Comparison of ENCODE assay signal across 8 mouse cellular contexts in genomic region chr17:83545756-83546742, GRCm38 (mm10). TPM values are rescaled to one million over a fixed set of nuclear protein-coding genes. Genes with fewer than 3 reads are reported as not detected.
DNase-seq lines count a peak whose midpoint lies in the region; ATAC-seq and TF ChIP-seq lines count a peak whose summit lies in the region.

No protein-coding gene starts in this region.

- peak overlapping the region; percentile 32 for H3K4me3 ChIP-seq in bone marrow, adult 2 months (replicated peaks; ENCODE audit: control insufficient read depth, low read depth, low read length)
- peak overlapping the region; percentile 55 for H3K4me3 ChIP-seq in heart, embryonic 13.5 days
- H3K4me3 ChIP-seq in liver, embryonic 12.5 days = peak overlapping the region; percentile 50

- H3K4me1 ChIP-seq in bone marrow, adult 2 months (ENCODE audit: control insufficient read depth, insufficient read depth, low read length) = no peaks in the 10 kb centered on the region
- peaks cover 15% of the 10 kb centered on the region for H3K4me1 ChIP-seq in heart, embryonic 13.5 days
- H3K4me1 ChIP-seq in liver, embryonic 12.5 days = peaks cover 20% of the 10 kb centered on the region

- no peak for TF ChIP-seq POLR2A in bone marrow, adult 2 months (IDR thresholded peaks at IDR 0.05; ENCODE audit: borderline replicate concordance, control insufficient read depth, low read depth, low read length)

- no peak overlapping the region for H3K27ac ChIP-seq in bone marrow, adult 2 months (ENCODE audit: control insufficient read depth, insufficient read depth, low read depth, low read length, poor library complexity)
- H3K27ac ChIP-seq in heart, embryonic 13.5 days (replicated peaks) = no peak overlapping the region
- no peak overlapping the region for H3K27ac ChIP-seq in liver, embryonic 12.5 days

- H3K4me2 ChIP-seq in heart, embryonic 13.5 days = peak overlapping the region; percentile 72
- H3K4me2 ChIP-seq in liver, embryonic 12.5 days = peak overlapping the region; percentile 64

- H3K27me3 ChIP-seq in heart, embryonic 13.5 days (replicated peaks) = peaks cover 59% of the 10 kb centered on the region
- peaks cover 51% of the 10 kb centered on the region for H3K27me3 ChIP-seq in liver, embryonic 12.5 days (replicated peaks)

- intact Hi-C loops in left cerebral cortex, postnatal 4 days (cut with DNase I) = no loop called here

- no peaks in the 10 kb centered on the region for H3K36me3 ChIP-seq in heart, embryonic 13.5 days
- H3K36me3 ChIP-seq in liver, embryonic 12.5 days = no peaks in the 10 kb centered on the region

- peak overlapping the region; percentile 69 for H3K9ac ChIP-seq in heart, embryonic 13.5 days
- H3K9ac ChIP-seq in liver, embryonic 12.5 days = peak overlapping the region; percentile 43

- no peak for TF ChIP-seq CTCF in bone marrow, adult 2 months (IDR thresholded peaks at IDR 0.05; ENCODE audit: control insufficient read depth, insufficient read depth, low read length)

- H3K9me3 ChIP-seq in heart, embryonic 13.5 days = no peaks in the 10 kb centered on the region
- H3K9me3 ChIP-seq in liver, embryonic 12.5 days (replicated peaks) = no peaks in the 10 kb centered on the region

- 47% methylated on average over 35 of the region's 35 CpGs for WGBS in bone marrow, adult 2 months
- WGBS in heart, embryonic 13.5 days = 7% methylated on average over 35 of the region's 35 CpGs
- WGBS in liver, embryonic 12.5 days (ENCODE audit: insufficient replicate concordance) = 21% methylated on average over 35 of the region's 35 CpGs

- no peak for ATAC-seq in heart, embryonic 13.5 days (ENCODE audit: extremely low read depth, insufficient number of reproducible peaks, low FRiP score, low TSS enrichment)
- no peak for ATAC-seq in liver, embryonic 12.5 days
- ATAC-seq in granulocyte monocyte progenitor cell, adult 5-6 weeks (replicated peaks; ENCODE audit: poor library complexity, severe bottlenecking) = no peak

- peak; percentile 46 for DNase-seq in left cerebral cortex, postnatal 4 days
- no peak for DNase-seq in left cerebral cortex, adult 11 months (ENCODE audit: low spot score)
- peak; percentile 67 for DNase-seq in retina, postnatal 7 days (ENCODE audit: low read depth, low spot score)
- no peak for DNase-seq in gastrocnemius, postnatal 10 days

RNA-seq across cellular contexts. Expression of gene Cox7a2l, which starts 28.9 kb away (rescaled TPM):
- 100 to 1,000 TPM; 158 TPM for total RNA-seq in left cerebral cortex, postnatal 4 days (2021)
- polyA plus RNA-seq in bone marrow, adult 2 months (2011; ENCODE audit: insufficient read depth, insufficient read length, low replicate concordance, missing spikeins) = 169 and 259 TPM in 2 replicates
- polyA plus RNA-seq in heart, embryonic 13.5 days (2015; fragmentation: Nextera tagmentation; extraction: Ambion mirVana) = 181 and 206 TPM in 2 replicates
- 87.2 and 90.9 TPM in 2 replicates for polyA plus RNA-seq in liver, embryonic 12.5 days (2016; fragmentation: Nextera tagmentation; extraction: Ambion mirVana)
- total RNA-seq in granulocyte monocyte progenitor cell, adult 5-6 weeks (2014; fragmentation: Nextera tagmentation) = 206 and 241 TPM in 2 replicates
- total RNA-seq in granulocyte monocyte progenitor cell, adult 5-6 weeks (2017) = 194 and 229 TPM in 2 replicates
- total RNA-seq in gastrocnemius, postnatal 10 days (2021) = 100 to 1,000 TPM; 140 TPM

Comparison
In these comparisons a context has a peak if more than half of its experiments do, and no peak if none do; other contexts are left out.
1. DNase-seq: peak in left cerebral cortex, postnatal 4 days (single experiment) and retina, postnatal 7 days (single experiment); none in left cerebral cortex, adult 11 months (single experiment) and gastrocnemius, postnatal 10 days (single experiment).
2. Peak in every context shown above with its lines, with median percentiles within 50 percentile points of each other: H3K4me3 ChIP-seq.